ENCODE assay signal across 24 mouse cellular contexts in genomic region chr15:100990283-100990682, GRCm38 (mm10). TPM values are rescaled to one million over a fixed set of nuclear protein-coding genes. Genes with fewer than 3 reads are reported as not detected.
A peak's percentile ranks its signal among the peaks of the same experiment; 100 is the strongest.
DNase-seq lines count a peak whose midpoint lies in the region; ATAC-seq and TF ChIP-seq lines count a peak whose summit lies in the region.
"Had no signal": no experiment of that assay in that cellular context is flagged by ENCODE, and none has a peak within 500 bp of the region (broad histone marks: within the 10 kb centered on the region; RNA-seq: fewer than 3 reads in every experiment).

No protein-coding gene starts in this region.

- H3K27ac ChIP-seq in left cerebral cortex, adult 2 months = no peak overlapping the region
- H3K27ac ChIP-seq: embryonic facial prominence, embryonic 13.5 days; forebrain, embryonic 12.5 days; gastrocnemius, adult 2 months; heart, embryonic 13.5 days; hindbrain, embryonic 12.5 days had no signal

- peak; percentile 22 for DNase-seq in cerebellum, adult 11 months
- no peak for DNase-seq in cerebellum, adult 8-10 months
- DNase-seq in frontal cortex, adult 2 months (ENCODE audit: extremely low spot score in 1 of 2, low spot score in 1 of 2) = no peak
- DNase-seq in right cerebral cortex, postnatal 14 days = peak; percentile 22
- DNase-seq in right cerebral cortex, postnatal 4 days = no peak
- DNase-seq in left cerebral cortex, adult 2 months (ENCODE audit: extremely low spot score in 1 of 2, low spot score in 2 of 2) = no peak
- DNase-seq: adrenal gland, adult 8-10 months; B cell, adult 2 months; gastrocnemius, adult 2 months; gastrocnemius, postnatal 25 days; heart, postnatal 36 days had no signal

- TF ChIP-seq CTCF in left cerebral cortex, adult 2 months (IDR thresholded peaks at IDR 0.05) = no peak

- peak; percentile 80 for ATAC-seq in frontal cortex, adult (ENCODE audit: low TSS enrichment)
- ATAC-seq: CD4-positive, CD25-positive, alpha-beta regulatory T cell, adult 4 months; forebrain, embryonic 16.5 days; hindbrain, embryonic 16.5 days; inflammation-experienced regulatory T-cells, adult 6 months had no signal

- intact Hi-C loops in left cerebral cortex, adult 2 months (cut with DNase I) = no loop called here

- no peak overlapping the region for H3K4me3 ChIP-seq in left cerebral cortex, adult 2 months
- H3K4me3 ChIP-seq: embryonic facial prominence, embryonic 13.5 days; forebrain, embryonic 12.5 days; gastrocnemius, adult 2 months; heart, embryonic 13.5 days; hindbrain, embryonic 12.5 days had no signal

RNA-seq across cellular contexts. Expression of gene Gm47841, which starts 56.9 kb away (rescaled TPM):
- polyA plus RNA-seq in frontal cortex, adult 2 months (2012; rRNA removed) = not detected in 2 replicates
- not detected for total RNA-seq in left cerebral cortex, adult 2 months (2021)
- total RNA-seq: G1E; gastrocnemius, adult 2 months; gastrocnemius, postnatal 25 days; granulocyte monocyte progenitor cell, adult 5-6 weeks; heart, postnatal 36 days had no signal
- polyA plus RNA-seq: CD4-positive, CD25-positive, alpha-beta regulatory T cell, adult 4 months; cortical plate, adult 2 months; embryonic facial prominence, embryonic 13.5 days; forebrain, embryonic 12.5 days; forebrain, embryonic 16.5 days; G1E; heart, embryonic 13.5 days; heart, postnatal 0 days; hindbrain, embryonic 12.5 days; hindbrain, embryonic 16.5 days; inflammation-experienced regulatory T-cells, adult 6 months had no signal

Comparison
In these comparisons a context has a peak if more than half of its experiments do, and no peak if none do; other contexts are left out.
1. DNase-seq: peak in cerebellum, adult 11 months (single experiment) and right cerebral cortex, postnatal 14 days (single experiment); none in cerebellum, adult 8-10 months (single experiment), frontal cortex, adult 2 months (0 of 2), right cerebral cortex, postnatal 4 days (single experiment) and left cerebral cortex, adult 2 months (0 of 2).